Mouse (Mus musculus) heart, adult 8-10 months (tissue): Measurements from ENCODE around the gene Btbd7. TPM values are rescaled to one million over a fixed set of nuclear protein-coding genes. Genes with fewer than 3 reads are reported as not detected.

Source experiments
- DNase-seq: peaks from one replicate; pipeline ENCODE4 v3.0.0; 2022; ENCODE audit warnings: low spot score
- total RNA-seq, 4 experiments: library from RNA; stranded (reverse); gene quantifications; 2 replicates each; pipeline ENCODE4 v1.2.4; 2022

Gene Btbd7
- total RNA-seq, 4 experiments from 2014 or later, result 22.8 to 27.1 (median 26.1) TPM

DNA sequence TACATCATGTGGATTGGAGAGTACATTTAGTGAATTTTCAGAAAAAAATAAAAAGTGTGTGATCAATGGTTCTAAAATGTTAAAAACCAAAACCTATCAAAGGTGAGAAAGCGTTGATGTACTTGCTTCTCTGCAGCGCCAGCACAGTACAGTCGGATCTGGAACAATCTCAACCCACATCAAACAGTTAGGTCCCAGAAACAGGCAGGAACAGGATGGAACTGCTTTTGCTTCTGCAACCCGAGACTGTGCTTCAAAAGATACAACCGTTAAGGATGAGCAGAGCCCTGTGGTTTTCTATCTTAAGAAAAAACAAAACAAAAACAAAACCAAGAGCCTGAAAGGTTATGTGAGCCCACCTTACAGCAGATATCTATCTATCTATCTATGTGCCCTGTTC, 95.4 kb downstream of the Btbd7 start:
- no peak for DNase-seq

DNA sequence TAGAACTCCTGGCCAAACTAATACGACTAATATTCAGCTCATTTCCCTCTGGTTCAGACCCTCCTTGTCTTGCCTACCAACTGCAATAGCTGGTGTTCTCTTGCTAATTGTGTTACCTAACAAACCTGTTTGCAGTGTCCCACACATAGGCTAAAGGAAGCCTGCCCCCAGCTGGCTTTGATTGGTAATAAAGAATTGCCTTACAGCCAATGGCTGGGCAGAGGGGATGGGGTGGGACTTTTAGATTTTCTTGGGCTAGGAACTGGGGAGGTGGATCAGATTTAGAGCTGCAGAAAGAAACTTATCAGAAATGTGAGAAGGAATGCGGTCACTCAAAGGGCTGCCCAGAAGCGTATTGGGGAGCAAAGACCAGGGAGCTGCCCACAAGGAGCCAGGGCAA, 98.8 kb downstream of the Btbd7 start:
- DNase-seq, result no peak

DNA sequence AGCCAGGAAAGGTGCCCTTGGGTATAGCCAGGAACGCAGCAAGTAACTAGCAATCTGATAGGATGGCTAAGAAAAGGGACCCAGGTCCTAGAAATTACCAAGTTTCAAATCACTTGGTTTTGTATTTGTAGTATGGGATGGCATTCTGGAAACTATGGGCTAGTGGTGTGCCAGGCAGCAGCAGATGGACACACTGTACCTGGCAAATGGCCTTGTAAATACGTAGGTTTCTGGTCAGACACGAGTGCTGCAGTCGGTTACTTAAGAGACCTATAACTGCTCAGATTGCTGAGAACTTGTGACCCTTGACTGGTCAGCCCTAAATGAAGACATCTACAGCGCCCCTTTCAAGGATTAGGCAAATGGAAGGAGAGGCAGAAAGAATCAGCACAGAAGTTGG, 100.1 kb downstream of the Btbd7 start:
- no peak for DNase-seq

DNA sequence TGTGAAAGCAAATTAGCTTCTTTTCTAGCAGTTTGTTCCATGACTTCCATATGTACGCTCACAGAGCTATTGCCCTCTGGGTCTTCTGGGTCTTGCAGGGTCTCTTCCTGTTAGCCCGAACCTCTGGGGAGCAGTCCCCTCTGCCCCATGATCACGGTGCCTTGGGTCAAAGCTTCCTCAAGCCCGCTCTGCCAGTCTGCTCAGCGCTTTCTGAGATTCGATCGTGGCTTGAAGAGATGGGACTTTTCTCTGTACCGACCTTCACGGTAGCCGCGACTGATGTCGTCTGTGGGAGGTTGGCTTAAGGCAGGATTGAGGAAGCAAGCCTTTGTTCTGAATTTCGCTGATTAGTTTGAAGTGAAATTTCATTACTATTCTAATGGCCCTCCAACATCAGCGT, 102.2 kb downstream of the Btbd7 start:
- DNase-seq, result no peak

DNA sequence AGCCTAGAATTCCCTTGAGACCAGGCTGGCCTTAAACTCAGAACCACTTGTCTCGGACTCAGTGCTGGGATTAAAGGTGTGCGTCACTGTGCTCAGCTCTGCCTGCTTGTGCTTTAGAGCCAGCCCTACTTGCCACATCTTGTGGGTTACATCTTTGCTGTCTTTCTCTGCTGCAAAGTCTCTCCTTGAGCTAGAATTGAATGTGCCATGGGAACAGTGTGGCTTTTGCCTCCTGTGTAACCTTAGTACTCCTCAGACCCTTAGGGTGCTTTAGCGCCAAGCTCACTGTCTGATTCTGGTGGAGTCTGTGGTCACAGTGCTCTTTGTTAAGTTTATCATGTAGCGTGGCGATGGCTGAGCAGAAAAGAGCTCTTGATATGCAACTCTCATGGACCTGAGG, 105.6 kb downstream of the Btbd7 start:
- no peak for DNase-seq

DNA sequence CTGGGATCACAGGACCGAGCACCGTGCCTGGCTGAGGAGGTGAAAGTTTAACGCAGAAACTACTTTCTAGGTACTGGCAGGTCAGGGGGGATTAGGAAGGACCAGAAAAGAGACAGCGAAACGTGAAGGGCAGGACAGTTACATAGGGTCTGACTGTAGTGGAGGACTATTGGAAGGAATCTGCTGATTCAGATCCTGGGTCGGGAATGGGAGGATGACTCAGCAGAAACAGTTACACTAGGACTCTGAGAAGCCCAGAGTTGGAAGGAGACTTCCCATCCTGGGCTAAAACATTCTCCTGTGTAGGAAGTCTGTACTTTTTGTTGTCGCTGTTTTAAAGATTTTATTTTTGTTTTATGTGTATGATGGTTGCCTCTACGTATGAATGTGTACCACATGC, 106.7 kb downstream of the Btbd7 start:
- DNase-seq, result no peak

DNA sequence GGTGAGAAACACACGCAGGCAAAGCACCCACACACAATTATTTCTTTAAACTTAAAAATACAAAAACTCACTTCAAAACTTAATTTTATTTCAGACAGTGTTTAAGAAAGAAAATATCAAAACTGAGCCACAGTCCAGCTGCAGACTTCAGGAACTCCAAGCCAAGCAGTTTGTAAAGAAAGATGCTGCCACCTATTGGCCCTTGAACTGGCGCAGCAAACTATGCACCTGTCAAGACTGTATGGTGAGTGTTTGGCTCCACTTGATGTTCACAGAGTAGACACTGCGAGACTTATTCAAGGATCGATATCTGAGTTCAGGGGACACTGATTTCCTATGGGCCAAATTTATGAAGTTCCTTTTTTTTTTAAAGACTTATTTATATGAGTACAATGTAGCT, 109.3 kb downstream of the Btbd7 start:
- DNase-seq, result no peak

DNA sequence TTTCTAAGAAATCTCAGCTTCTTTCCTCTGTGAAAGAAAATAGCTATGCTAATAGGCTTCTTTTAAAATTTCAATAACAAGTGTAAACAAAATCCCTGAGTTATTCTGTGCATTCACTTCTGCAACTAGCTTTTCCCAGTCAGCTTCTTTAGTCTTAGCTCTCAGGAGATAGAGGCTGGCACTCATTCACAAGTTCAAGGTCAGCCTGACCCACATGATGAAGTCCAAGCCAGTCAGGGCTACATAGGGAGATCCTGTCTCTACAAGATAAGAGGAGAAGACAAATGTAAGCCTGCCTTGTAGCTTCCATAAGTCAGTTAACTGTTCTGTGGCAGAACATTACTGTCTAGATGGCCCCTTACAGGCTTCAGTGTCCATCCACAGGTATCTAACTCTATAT, 114.6 kb downstream of the Btbd7 start:
- DNase-seq, result no peak

DNA sequence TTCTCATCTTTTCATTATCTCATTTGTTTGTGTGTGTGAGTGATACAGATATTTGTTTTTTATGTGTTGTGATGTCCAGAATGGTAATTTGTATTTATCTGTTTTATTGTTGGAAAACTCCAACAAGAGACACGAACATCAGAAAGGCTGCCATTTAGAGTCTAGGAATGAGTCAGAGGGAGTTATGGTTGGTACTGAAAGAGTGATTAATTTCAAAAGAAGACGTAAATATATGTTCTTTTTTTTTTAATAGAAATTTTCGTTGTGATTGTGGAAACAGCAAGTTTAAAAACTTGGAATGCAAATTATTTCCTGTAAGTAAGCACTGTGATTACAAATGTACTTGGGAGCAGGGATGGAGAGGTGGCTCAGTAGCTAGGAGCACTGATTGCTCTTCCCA, 116.6 kb downstream of the Btbd7 start:
- DNase-seq, result no peak

DNA sequence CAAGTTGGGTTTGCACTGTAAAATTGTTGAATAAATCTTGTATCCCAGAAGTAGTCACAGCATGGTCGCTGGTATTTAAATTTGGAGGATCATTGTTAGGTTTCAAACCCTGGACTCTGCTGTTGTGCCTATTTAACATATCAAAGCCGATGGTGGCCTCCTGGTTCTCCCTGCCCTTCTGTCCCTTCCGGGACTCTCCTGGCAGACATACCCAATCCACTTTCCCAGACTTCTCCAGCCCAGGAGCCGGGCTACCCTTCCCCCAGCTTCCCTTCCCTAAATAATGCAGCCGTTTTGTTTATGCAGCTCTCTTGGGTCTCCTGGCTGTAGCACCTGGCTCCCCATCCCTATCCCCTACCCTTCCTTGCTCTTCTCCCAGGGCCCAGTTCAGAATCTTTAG, 119.3 kb downstream of the Btbd7 start:
- no peak for DNase-seq

DNA sequence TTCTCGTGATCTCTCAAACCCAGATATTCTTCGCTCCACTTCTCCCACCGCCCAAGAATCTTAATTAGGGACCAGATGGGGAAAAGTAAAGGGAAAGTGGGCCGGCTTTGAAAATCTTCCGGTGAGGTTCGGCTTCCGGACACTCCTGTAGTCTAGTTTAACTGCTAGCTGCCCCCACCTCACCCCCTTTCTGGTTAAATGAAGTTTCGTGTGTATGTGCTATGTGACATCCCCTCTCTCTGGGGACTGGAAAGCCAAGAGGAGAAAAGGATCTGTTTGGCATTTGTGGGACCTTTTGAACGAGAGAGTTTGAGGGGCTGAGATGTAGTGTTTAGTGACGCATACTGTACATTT, 119.9 kb downstream of the Btbd7 start, which contains the start of gene Gm20604:
Gm20604 (minus strand) TSS at position 270 of the 354 bp plus-strand sequence.
- DNase-seq, result no peak

DNA sequence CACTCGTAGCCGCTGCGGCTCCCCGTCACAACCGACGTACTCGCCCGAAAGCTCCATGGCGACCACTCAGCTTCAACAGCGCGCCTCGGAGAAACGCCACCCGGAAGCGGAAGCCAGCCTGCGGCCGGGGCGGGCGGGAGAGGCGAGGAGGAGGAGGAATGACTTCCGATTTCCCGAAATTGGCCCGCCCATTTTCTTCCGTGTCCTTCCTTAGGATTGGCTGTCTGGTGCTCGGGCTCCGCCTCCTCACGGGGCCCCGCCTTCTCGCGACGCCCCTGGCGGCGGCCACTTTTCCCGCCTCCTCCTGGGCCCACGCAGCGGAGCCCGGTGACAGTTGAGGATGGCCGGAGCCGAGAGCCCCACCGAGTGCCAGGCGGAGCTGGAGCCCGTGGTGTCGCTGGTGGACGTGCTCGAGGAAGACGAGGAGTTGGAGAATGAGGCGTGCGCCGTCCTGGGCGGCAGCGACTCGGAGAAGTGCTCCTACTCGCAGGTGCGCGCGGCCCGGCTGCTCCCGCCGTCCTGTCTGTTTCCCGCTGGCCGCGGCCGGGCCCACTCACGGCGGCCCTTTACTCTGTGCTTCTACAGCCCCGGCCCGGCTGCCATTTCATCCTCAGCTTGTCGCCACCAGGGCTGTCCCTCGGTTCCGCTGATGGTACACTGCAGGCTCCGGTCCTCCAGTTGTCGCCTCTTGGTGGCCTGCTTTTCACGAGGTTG, 120.4 kb downstream of the Btbd7 start, which contains the start of the genes Gm28051, Gon7 and Ubr7:
Gm28051 (minus strand) TSS at position 77 of the 714 bp plus-strand sequence.
Gon7 (minus strand) TSS at position 115 of the 714 bp plus-strand sequence.
Ubr7 (plus strand) TSS at position 279 of the 714 bp plus-strand sequence.
- peak; percentile 96 for DNase-seq

DNA sequence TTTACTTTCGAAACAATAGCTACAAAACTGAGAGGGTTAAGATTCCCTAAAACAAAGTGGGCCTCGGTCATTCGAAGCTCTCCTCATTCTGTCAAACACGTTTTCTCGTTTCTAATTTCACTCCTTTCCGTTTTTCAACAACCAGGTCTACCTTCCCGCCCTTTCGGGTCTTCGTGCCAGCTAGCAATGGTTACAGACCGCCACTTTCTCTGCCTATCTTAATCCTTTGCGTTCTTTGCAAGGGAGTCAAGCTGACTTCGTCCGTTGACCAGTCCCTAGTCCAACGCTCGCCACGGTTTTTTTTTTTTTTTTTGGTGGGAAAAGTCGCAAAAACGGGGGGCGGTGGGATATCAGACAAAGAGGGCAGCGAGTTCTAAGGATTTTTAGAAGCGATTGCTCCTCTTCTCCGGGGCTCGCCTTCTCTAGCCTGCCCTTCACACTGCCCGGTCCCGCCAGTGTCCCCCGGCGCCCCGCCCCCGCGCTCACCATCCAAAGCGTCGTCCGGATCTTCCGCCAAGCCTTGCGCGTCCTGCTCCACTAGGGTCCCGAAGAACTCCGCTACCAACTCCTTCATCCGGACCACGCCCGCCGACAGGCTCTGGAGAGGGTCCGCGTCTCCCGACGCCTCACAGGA, 121.1 kb downstream of the Btbd7 start:
- no peak for DNase-seq

DNA sequence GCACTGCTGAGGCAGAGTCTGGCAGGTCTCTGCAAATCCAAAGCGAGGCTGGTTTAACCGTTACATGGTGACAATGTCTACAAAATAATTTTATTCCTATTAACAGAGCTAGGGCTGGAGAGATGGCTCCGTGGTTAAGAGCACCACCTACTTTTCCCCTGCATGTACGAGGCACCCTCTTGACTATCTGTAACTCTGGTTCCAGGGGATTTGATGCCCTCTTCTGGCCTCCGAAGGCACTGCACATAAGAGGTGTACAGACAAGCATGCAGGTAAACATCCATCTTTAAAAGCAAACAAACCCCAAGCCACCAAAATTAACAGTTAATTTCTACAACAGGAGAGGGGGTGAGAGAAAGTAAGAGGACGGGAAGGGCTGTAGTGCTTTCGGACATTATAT, 122.0 kb downstream of the Btbd7 start:
- no peak for DNase-seq

DNA sequence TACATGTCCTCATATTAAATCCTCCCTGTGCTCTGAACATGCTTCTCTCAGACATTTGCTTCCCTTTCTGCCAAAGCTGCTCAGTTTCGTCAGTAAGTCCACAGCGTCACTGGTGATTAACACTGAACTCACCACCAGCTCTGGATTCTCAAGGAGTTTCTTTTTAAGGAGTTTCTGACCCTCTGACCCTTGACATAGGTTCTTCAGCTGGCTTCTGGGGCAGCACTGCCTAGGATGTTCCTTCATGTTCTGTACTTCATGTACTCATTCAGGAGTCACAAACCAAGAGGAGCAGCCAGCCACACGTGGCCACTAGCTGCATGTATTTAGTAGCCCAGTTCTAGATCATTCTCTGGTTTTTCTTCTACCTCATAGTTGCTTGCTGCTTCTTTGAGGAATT, 130.0 kb downstream of the Btbd7 start:
- no peak for DNase-seq

DNA sequence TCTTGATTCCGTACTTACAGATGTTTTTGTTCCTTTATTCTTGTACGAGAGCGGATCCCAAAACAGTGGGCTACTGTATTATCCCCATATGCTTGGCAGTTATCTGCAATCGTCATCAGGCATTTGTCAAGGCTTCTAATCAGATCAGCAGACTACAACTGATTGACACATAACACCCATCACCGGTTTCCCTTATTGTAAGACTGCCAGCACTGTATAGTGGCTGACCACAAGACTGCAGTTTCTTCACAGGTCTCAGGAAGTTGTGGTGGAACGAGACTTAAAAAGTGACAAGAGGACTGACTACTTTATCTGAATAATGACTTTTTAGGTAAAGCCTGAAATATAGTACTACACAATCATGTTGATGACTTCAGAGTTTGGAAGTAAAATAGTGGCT, 133.4 kb downstream of the Btbd7 start:
- DNase-seq, result no peak

DNA sequence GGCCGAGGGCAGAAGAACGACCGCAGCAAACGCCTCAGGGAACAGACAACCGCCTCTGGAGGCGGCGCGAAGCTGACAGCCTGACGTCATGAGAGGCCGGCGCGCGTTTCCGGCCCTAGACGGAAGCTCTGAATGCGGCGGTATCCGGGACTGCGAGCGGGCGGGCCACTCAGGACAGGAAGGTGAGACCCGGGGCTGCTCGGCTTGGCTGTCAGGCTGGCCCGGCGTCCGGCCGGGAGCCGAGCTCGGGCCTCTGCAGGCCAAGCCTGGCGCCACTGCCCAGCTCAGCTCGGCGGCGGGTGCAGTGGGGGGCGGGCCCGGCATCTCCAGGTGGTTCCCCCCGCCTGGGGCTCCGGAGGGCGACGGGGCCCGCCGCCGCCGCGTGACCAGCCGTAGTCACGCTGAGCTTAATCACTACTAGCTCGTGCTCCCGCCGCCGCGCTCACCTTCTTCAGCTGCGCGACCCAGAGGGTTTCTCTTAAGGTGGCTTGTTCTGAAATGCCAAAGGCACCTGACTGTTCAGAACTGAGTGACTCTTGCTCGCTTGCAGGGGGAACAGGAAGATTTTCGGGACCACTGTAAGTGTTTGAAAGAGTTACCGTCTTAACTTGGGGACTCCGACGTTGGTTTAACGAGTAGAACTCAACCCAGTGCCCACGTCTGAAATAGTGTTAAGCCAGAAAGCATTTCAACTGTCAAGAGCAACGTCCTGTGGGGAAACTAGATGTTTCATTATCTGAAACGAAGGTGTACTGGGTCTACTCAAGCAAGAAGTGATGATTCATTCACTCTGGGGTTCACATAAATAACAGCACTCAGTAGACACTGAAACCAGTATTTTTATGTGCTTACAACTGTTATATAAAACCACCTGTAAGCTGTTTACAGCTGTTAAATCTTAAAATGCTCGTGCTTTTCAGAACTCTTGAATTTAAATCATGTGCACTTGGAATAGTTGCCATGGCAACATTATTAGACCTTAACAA, 134.4 kb downstream of the Btbd7 start, which contains the start of the genes Moap1 and Tmem251:
Moap1 (minus strand) TSS at position 73 of the 986 bp plus-strand sequence.
Tmem251 (plus strand) TSS at position 174 of the 986 bp plus-strand sequence.
- peak; percentile 90 for DNase-seq

DNA sequence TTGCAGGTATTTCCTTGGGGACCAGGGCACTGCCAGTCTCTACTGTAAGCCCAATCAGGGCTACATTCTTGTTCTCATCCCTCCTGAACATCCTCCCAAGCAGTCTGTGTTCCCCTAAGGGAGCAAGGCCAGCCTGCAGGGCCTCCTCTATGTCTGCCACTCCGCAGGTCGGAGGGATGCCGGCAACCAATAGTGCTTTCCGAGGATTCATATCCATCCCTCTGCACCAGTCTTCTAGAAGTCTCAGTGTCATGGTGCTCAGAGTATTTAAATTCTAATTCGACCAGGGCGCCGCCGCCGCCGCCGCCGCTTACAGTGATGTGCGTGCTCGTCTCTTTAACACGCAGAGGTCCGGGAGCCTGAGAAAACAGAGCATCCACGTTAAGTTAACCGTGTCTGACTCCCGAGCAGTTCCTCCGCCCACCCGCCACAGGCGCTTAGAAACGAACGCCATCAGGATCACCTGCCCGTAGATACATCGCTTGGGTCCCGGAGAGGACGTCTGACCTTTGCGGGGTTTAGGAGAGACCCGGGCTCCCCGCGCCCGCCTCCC, 135.2 kb downstream of the Btbd7 start:
- DNase-seq, result no peak

DNA sequence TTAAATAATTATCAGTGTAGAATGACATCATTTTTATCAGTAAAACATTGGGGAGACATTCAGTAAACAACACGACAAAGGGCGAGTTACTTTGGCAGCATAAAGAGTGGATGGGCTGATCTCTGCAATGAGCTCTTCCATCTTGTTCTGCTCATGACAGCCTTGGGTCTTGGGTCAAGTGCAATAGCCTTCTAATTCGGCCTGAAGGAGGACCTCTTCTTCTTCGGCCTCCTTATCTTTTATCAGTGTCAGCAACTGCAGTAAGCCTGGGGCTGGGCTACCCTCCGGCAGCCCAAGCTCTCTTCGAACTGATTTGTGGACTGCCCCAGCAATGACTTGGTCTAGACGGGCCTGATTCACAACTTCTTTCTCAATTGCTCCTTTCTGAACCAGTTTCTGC, 136.2 kb downstream of the Btbd7 start:
- DNase-seq, result no peak

DNA sequence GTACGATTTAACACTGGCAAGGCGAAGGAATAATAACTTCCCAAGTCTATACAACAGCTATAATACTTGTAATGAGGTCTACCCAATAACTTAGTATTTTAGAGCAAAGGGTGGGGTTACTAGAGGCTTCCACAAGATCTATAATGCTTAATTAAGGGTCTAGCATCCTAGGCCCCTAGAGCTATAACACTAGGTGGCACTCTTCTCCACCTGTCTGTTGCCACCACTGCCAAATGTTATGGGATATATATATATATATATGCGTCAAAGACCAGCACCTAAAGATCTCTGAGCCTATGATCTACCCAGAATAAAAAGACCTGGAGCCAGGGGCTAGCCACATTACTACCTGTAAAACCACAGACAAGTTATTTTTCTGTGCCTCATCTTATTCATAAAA, 138.0 kb downstream of the Btbd7 start:
- no peak for DNase-seq

DNA sequence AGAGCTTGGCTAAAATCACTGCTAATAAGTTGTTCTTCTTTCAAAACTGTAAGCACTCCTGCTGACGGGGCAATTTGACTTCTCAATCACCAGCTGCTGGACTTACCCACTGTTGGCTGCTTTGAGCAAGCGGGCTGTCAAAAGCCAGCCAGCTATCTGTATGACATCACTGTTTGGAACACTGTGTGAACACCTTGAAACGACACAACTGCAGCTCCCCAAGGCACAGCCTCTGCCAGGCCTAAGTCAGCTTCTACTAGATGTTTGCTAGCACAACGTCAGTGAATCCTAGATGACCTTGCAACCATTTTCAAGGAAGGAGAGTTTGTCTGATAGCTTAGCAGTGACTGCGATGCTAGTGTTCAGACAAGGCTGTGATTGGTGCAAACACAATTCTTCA, 139.2 kb downstream of the Btbd7 start:
- DNase-seq, result no peak

DNA sequence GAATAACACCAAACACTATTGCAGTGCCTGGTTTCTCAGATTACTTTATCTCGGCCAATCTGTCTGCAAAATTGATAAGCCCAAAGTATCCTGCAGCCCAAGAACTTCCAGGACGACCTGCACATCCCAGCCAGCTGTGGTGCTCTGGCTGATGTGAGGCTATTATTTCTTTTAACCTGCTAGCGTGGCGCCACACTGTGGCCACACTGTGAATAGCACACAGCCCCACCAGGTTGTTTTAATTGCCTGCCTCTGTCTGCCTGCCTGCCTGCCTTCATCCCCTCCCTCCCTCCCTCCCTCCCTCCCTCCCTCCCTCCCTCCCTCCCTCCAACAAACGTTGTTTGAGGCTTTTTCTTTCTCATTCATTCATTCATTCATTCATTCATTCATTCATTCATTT, 144.9 kb downstream of the Btbd7 start:
- DNase-seq, result peak; percentile 47
